Mouse (Mus musculus) layer of hippocampus, adult 11-12 months (tissue): ENCODE data around the gene Topaz1.
"Not testable (repeated sequence)": the region's sequence is repeated elsewhere in the genome, so short reads cannot be mapped to it uniquely, and the experiment has no call there.

Source experiments
- DNase-seq: peaks from one replicate; pipeline ENCODE4 v3.0.0; 2022; ENCODE audit warnings: low spot score

Topaz1 gene

DNA sequence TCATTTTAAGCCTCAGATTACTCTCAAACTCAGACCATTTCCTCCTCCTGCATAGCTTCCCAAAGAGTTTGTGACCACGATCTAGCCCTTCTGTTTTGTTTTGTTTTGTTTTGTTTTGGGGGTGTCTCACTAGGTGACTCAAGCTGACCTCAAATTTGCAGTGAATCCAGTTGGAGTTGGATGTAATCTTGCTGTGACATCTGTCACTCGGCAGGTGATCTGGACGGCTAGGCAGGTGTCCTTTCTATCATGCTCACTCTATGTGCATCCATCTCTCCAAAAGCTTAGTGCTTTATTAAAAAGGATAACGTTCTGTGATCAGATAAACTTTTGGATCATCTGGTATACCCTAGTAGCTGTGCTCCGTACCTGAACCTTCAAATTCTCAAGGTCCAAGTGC is 65.2 kb downstream of the Topaz1 start:
- no peak for DNase-seq

DNA sequence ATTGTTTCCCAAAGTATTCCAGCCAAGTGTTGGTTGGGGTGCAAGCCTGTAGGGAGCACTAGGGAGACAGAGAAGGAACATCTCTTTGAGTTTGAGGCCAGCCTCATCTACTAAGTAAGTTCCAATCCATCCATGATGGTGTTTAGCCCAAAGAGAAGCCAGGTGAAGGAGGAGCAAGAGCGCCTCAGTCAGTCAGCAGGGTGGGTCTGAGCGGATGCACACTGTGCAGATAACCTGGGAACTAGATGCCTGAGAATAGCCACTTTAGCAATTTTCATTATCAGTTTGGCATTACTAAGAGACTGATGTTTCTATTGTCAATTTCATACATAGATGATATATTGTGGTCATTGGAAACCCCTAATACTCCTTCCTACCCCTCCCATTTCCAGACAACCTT is 67.6 kb downstream of the Topaz1 start:
- no peak for DNase-seq

GRCm38 (mm10) chr9:122815239-122815851 is 68.2 kb downstream of the Topaz1 start:
- DNase-seq = no peak

DNA sequence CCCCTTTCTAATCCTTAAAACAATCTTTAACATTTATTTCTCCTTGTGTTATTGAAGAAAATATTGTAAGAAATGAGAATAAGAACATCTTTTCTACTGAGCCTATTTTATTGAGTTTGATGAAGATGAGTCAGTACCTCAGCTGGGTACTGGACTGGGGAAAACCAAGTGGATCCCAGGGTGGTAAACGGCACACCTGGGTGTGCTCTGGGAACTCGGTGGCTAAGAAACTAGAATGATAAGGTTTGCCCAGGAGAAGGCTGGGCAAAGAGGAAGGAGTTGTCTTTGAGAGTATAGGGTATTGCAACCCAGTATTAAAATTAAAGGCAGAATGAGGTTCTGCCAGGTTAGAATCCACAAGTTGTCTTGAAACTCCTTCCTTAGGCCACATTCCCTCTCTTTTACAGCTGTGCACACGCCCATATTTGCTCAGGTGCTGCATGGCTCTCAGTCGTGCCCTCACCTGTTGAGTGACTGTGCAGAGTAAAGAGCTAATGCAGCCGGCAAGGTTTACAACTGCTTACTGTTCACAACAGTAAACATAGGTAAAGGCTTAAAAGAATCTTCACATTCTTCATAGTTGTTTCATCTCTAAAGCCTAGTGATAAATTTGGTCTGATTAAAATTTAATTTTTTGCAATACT is 76.3 kb downstream of the Topaz1 start:
- DNase-seq = no peak

DNA sequence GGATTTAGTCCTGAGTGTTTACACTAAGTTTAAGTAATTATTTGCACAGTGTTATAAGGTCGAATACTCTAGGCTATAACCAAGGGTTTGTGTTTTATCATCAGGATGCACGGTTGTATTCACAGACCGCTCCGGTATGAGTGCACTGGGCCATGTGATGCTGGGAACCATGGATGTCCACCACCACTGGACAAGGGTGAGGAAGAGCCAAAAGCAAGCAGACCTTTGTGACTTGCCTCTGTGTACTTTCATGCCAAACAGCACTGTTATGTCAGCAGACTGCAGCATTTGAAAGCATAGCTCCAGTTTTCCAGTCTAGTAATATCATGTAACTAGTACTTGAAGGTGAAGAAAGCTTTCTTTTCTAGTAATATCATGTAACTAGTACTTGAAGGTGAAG is 79.6 kb downstream of the Topaz1 start:
- DNase-seq = no peak

GRCm38 (mm10) chr9:122829826-122830380 is 82.8 kb downstream of the Topaz1 start:
- no peak for DNase-seq

GRCm38 (mm10) chr9:122836126-122836525 is 89.0 kb downstream of the Topaz1 start:
- DNase-seq = no peak

- peak; percentile 71 for DNase-seq
Observed at GRCm38 (mm10) chr9:122836790-122837189, 89.6 kb downstream of the Topaz1 start.

DNA sequence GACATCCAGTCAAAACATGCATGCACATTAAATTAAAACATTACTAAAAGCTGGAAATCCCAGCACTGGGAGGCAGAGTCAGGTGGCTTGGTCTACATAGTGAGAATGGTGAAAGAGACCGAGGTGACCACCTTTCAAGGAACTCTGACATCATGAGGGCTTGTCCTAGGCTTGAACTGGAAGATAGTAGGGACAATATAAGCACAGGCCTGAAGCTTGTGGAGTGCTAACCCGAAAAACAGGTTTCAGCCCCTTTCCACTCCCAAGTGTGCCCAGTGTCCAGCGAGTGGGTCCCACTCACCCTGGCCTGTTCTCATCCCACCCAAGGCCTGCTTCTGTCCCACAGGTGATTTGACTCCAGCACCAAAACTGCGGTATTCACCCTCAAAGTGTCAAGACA is 90.1 kb downstream of the Topaz1 start:
- no peak for DNase-seq

DNA sequence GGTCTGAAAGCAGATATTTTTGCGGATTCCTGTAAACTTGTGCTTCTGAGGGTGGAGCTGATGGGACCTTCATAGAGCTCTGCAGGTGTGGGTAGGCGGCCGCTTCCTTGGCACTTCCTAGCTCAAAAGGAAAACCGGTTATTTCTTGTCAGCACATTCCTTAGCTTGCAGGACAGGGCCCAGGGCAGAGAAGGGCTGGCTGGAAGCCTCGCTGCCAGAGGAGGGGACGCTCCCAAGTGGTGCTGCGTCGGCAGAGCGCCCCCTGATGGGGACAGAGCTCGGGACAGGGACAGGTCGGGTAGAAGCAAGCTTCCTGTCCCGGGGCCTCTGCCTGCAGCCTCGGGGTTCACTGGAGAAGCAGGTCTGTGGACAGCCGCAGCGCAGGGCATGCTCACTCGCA is 90.5 kb downstream of the Topaz1 start:
- peak; percentile 39 for DNase-seq

GRCm38 (mm10) chr9:122843760-122844159 is 96.6 kb downstream of the Topaz1 start, which contains the start of gene Gm35549:
TSS of gene Gm35549 (minus strand) at chr9:122844035.
- no peak for DNase-seq

GRCm38 (mm10) chr9:122845621-122846020 is 98.5 kb downstream of the Topaz1 start:
- DNase-seq = no peak

GRCm38 (mm10) chr9:122846156-122846555 is 99.0 kb downstream of the Topaz1 start:
- DNase-seq = peak; percentile 68

GRCm38 (mm10) chr9:122847811-122848311 is 100.7 kb downstream of the Topaz1 start:
- not testable (repeated sequence) for DNase-seq
